Comparison of ENCODE assay signal across 8 mouse cellular contexts in genomic region chr8:119604996-119605395, GRCm38 (mm10). TPM values are rescaled to one million over a fixed set of nuclear protein-coding genes. Genes with fewer than 3 reads are reported as not detected.
A peak's percentile ranks its signal among the peaks of the same experiment; 100 is the strongest.
DNase-seq lines count a peak whose midpoint lies in the region; ATAC-seq and TF ChIP-seq lines count a peak whose summit lies in the region.

Gene Taf1c, minus strand, starts transcription at chr8:119605222.

- H3K27ac ChIP-seq in ES-E14 (ENCODE audit: insufficient read depth, low read depth, low read length, poor library complexity, severe bottlenecking) = no peak within 1 kb of the TSS
- H3K27ac ChIP-seq in forebrain, embryonic 15.5 days (replicated peaks) = peak within 1 kb of the TSS; percentile 60

- H3K4me1 ChIP-seq in ES-E14 (ENCODE audit: control insufficient read depth in 2 of 2, insufficient read depth in 2 of 2, low read length in 2 of 2, poor library complexity in 1 of 2) = peaks cover 0 to 7% of the 10 kb centered on the region in 2 experiments; a peak in 1 of 4 replicates
- H3K4me1 ChIP-seq in forebrain, embryonic 15.5 days = peaks cover 15% of the 10 kb centered on the region
- no peaks in the 10 kb centered on the region for H3K4me1 ChIP-seq in lung, adult 2 months (ENCODE audit: control insufficient read depth, insufficient read depth, low read length)

- intact Hi-C loops in heart, postnatal 25 days (cut with DNase I) = loop anchor here (2.0 to 5.0 kb wide), 4 partner anchors 72 to 192 kb away; no protein-coding TSS in a partner anchor

- under 1% methylated on average over 23 of the region's 23 CpGs for WGBS in forebrain, embryonic 15.5 days
- 0% methylated on average over 23 of the region's 23 CpGs for WGBS in lung, adult 2 months

- peak; percentile 74; the same call in 1 of the 2 replicates for TF ChIP-seq POLR2A in lung, adult 2 months (IDR thresholded peaks at IDR 0.05; ENCODE audit: borderline replicate concordance, extremely low read depth, low read depth, low read length)

- no peaks in the 10 kb centered on the region for H3K27me3 ChIP-seq in forebrain, embryonic 15.5 days

- H3K9ac ChIP-seq in ES-E14 (ENCODE audit: insufficient read depth, low read depth, low read length, poor library complexity, severe bottlenecking) = peak within 1 kb of the TSS; percentile 91
- peak within 1 kb of the TSS; percentile 74 for H3K9ac ChIP-seq in forebrain, embryonic 15.5 days (replicated peaks)

- peaks cover 29% of the 10 kb centered on the region for H3K36me3 ChIP-seq in ES-E14 (ENCODE audit: control insufficient read depth, insufficient read depth, low read length, poor library complexity, severe bottlenecking)
- H3K36me3 ChIP-seq in forebrain, embryonic 15.5 days = peaks cover 25% of the 10 kb centered on the region

- H3K9me3 ChIP-seq in ES-E14 (ENCODE audit: control insufficient read depth, insufficient read depth, low read depth, low read length) = no peaks in the 10 kb centered on the region
- H3K9me3 ChIP-seq in forebrain, embryonic 15.5 days = no peaks in the 10 kb centered on the region

- peak within 1 kb of the TSS; percentile 87 to 90 for H3K4me3 ChIP-seq in ES-E14 (ENCODE audit: insufficient read depth in 1 of 2, low read depth in 1 of 2, low read length in 2 of 2, poor library complexity in 1 of 2, severe bottlenecking in 1 of 2)
- peak within 1 kb of the TSS; percentile 92 for H3K4me3 ChIP-seq in forebrain, embryonic 15.5 days
- H3K4me3 ChIP-seq in lung, adult 2 months (replicated peaks; ENCODE audit: extremely low read depth, low read depth, low read length) = peak within 1 kb of the TSS; percentile 64

- peak; percentile 93 for DNase-seq in ES-E14 (ENCODE audit: low read depth, low spot score)
- DNase-seq in cerebellum, adult 11-12 months = peak; percentile 91
- DNase-seq in heart, postnatal 25 days (ENCODE audit: low spot score) = peak; percentile 79
- DNase-seq in layer of hippocampus, adult 18-20 months (ENCODE audit: low spot score in 2 of 2) = peak; percentile 85 to 96
- peak; percentile 91 for DNase-seq in lung, adult 2 months
- DNase-seq in thymus, adult 18-20 months = peak; percentile 79 to 84

- in situ Hi-C loops in ES-E14 (cut with MboI; ENCODE audit: low sequenced_read_pairs in 2 of 2, unreplicated experiment in 2 of 2) = no loop called here

- ATAC-seq in forebrain, embryonic 15.5 days (replicated peaks) = peak; percentile 82
- ATAC-seq in neutrophil, adult 5-6 weeks (ENCODE audit: extremely low read depth, insufficient number of reproducible peaks, low FRiP score, poor library complexity, severe bottlenecking) = peak; percentile 95

- H3K4me2 ChIP-seq in forebrain, embryonic 15.5 days (replicated peaks) = peak within 1 kb of the TSS; percentile 85

- peak; percentile 87 for TF ChIP-seq CTCF in lung, adult 2 months (IDR thresholded peaks at IDR 0.05; ENCODE audit: insufficient read depth, low read length)

TF ChIP-seq in ES-E14, 5 proteins besides CTCF, POLR2A, EP300 and RAD21:
- no peak for TF ChIP-seq ZC3H11A (IDR thresholded peaks at IDR 0.05; ENCODE audit: borderline replicate concordance, low read depth, low read length)
- TF ChIP-seq HCFC1 (IDR thresholded peaks at IDR 0.05; ENCODE audit: borderline replicate concordance, insufficient read depth, low read length) = 0 out of 2 replicates have a peak, but pooled peaks have one; percentile 18

RNA-seq across cellular contexts. Expression of gene Taf1c, which starts in this region (rescaled TPM):
- 24.8 and 28.3 TPM in 2 replicates for total RNA-seq in ES-E14 (2012; rRNA removed)
- 17.6 and 18.8 TPM in 2 replicates for polyA plus RNA-seq in forebrain, embryonic 15.5 days (2015; fragmentation: Nextera tagmentation; extraction: Ambion mirVana)
- total RNA-seq in heart, postnatal 25 days (2021) = 1 to 10 TPM; 2.9 to 4.2 TPM
- 10 to 100 TPM; 11.3 TPM for total RNA-seq in layer of hippocampus, adult 18-20 months (2021)
- polyA plus RNA-seq in lung, adult 2 months (2012; rRNA removed) = 17.6 and 19.5 TPM in 2 replicates
- total RNA-seq in neutrophil, adult 5-6 weeks (2017) = 7.1 and 9.9 TPM in 2 replicates
